Mouse (Mus musculus): ENCODE measurements around the gene Gen1. TPM values are rescaled to one million over a fixed set of nuclear protein-coding genes. Genes with fewer than 3 reads are reported as not detected.
A peak's percentile ranks its signal among the peaks of the same experiment; 100 is the strongest.

The Gen1 gene
- polyA plus RNA-seq, 1 experiment from 2014 or later, result 7.8 TPM

- Histone ChIP-seq H3K4me2 (no peak overlapping the region), H3K4me1 (no peaks in the 10 kb centered on the region), H3K27me3 (replicated peaks) (no peaks in the 10 kb centered on the region), H3K9me3 (no peaks in the 10 kb centered on the region), H3K4me3 (replicated peaks) (no peak overlapping the region), H3K27ac (no peak overlapping the region), H3K36me3 (no peaks in the 10 kb centered on the region), H3K9ac (no peak overlapping the region)
- ATAC-seq (ENCODE audit: insufficient read depth, low FRiP score, low read depth), result peak; percentile 50; the same call in 1 of the 2 replicates
- 52% methylated on average over 20 of the region's 20 CpGs for WGBS
Measured at GRCm38 (mm10) chr12:11221524-11222330, 43.9 kb downstream of the Gen1 start.

GRCm38 (mm10) chr12:11217726-11218250, 47.8 kb downstream of the Gen1 start:
- no peak for ATAC-seq (ENCODE audit: insufficient read depth, low FRiP score, low read depth)
- Histone ChIP-seq H3K27me3 (replicated peaks) (no peaks in the 10 kb centered on the region), H3K4me2 (no peak overlapping the region), H3K4me3 (replicated peaks) (no peak overlapping the region), H3K27ac (no peak overlapping the region), H3K9me3 (no peaks in the 10 kb centered on the region), H3K9ac (no peak overlapping the region), H3K4me1 (no peaks in the 10 kb centered on the region), H3K36me3 (no peaks in the 10 kb centered on the region)
- 59% methylated on average over 7 of the region's 7 CpGs for WGBS

- Histone ChIP-seq H3K9me3 (no peaks in the 10 kb centered on the region), H3K36me3 (no peaks in the 10 kb centered on the region)
- 80% methylated on average over 3 of the region's 3 CpGs for WGBS
Measured at GRCm38 (mm10) chr12:11216454-11216853, 49.1 kb downstream of the Gen1 start.

GRCm38 (mm10) chr12:11215555-11215954, 50.0 kb downstream of the Gen1 start:
- H3K4me3 ChIP-seq (replicated peaks), result no peak overlapping the region
- no peak for ATAC-seq (ENCODE audit: insufficient read depth, low FRiP score, low read depth)
- H3K9me3 ChIP-seq, result no peaks in the 10 kb centered on the region
- H3K27ac ChIP-seq, result no peak overlapping the region
- H3K9ac ChIP-seq, result no peak overlapping the region
- no peaks in the 10 kb centered on the region for H3K36me3 ChIP-seq
- no peaks in the 10 kb centered on the region for H3K4me1 ChIP-seq
- H3K27me3 ChIP-seq (replicated peaks), result no peaks in the 10 kb centered on the region
- H3K4me2 ChIP-seq, result no peak overlapping the region
- WGBS, result 84% methylated on average over 2 of the region's 2 CpGs

More at GRCm38 (mm10) chr12:11216454-11216853, 49.1 kb downstream of the Gen1 start:
- Histone ChIP-seq H3K4me3 (replicated peaks) (no peak overlapping the region), H3K9ac (no peak overlapping the region), H3K27me3 (replicated peaks) (no peaks in the 10 kb centered on the region), H3K4me1 (no peaks in the 10 kb centered on the region), H3K4me2 (no peak overlapping the region), H3K27ac (no peak overlapping the region)
- no peak for ATAC-seq (ENCODE audit: insufficient read depth, low FRiP score, low read depth)

- no peaks in the 10 kb centered on the region for H3K36me3 ChIP-seq
- H3K27me3 ChIP-seq (replicated peaks), result no peaks in the 10 kb centered on the region
- H3K9ac ChIP-seq, result no peak overlapping the region
- no peaks in the 10 kb centered on the region for H3K4me1 ChIP-seq
- no peak overlapping the region for H3K4me3 ChIP-seq (replicated peaks)
- H3K4me2 ChIP-seq, result no peak overlapping the region
- H3K9me3 ChIP-seq, result no peaks in the 10 kb centered on the region
- no peak for ATAC-seq (ENCODE audit: insufficient read depth, low FRiP score, low read depth)
- H3K27ac ChIP-seq, result no peak overlapping the region
Measured at GRCm38 (mm10) chr12:11214776-11215175, 50.8 kb downstream of the Gen1 start.

GRCm38 (mm10) chr12:11212881-11213280, 52.7 kb downstream of the Gen1 start:
- 51% methylated on average over 1 of the region's 1 CpGs for WGBS
- ATAC-seq (ENCODE audit: insufficient read depth, low FRiP score, low read depth), result no peak
- no peaks in the 10 kb centered on the region for H3K9me3 ChIP-seq

GRCm38 (mm10) chr12:11210361-11210760, 55.2 kb downstream of the Gen1 start:
- H3K27me3 ChIP-seq (replicated peaks), result no peaks in the 10 kb centered on the region
- no peak overlapping the region for H3K27ac ChIP-seq
- H3K9ac ChIP-seq, result no peak overlapping the region
- no peak for ATAC-seq (ENCODE audit: insufficient read depth, low FRiP score, low read depth)
- no peaks in the 10 kb centered on the region for H3K9me3 ChIP-seq
- no peak overlapping the region for H3K4me3 ChIP-seq (replicated peaks)
- WGBS, result 55% methylated on average over 3 of the region's 3 CpGs
- H3K4me2 ChIP-seq, result no peak overlapping the region
- H3K36me3 ChIP-seq, result no peaks in the 10 kb centered on the region
- H3K4me1 ChIP-seq, result no peaks in the 10 kb centered on the region

More at GRCm38 (mm10) chr12:11212881-11213280, 52.7 kb downstream of the Gen1 start:
- H3K9ac ChIP-seq, result no peak overlapping the region
- H3K27me3 ChIP-seq (replicated peaks), result no peaks in the 10 kb centered on the region
- no peak overlapping the region for H3K27ac ChIP-seq
- no peak overlapping the region for H3K4me3 ChIP-seq (replicated peaks)
- no peaks in the 10 kb centered on the region for H3K4me1 ChIP-seq
- no peak overlapping the region for H3K4me2 ChIP-seq
- H3K36me3 ChIP-seq, result no peaks in the 10 kb centered on the region

GRCm38 (mm10) chr12:11209636-11210035, 56.0 kb downstream of the Gen1 start:
- ATAC-seq (ENCODE audit: insufficient read depth, low FRiP score, low read depth), result no peak
- no peaks in the 10 kb centered on the region for H3K27me3 ChIP-seq (replicated peaks)
- no peak overlapping the region for H3K4me2 ChIP-seq
- no peak overlapping the region for H3K9ac ChIP-seq
- no peak overlapping the region for H3K27ac ChIP-seq
- no peak overlapping the region for H3K4me3 ChIP-seq (replicated peaks)
- no peaks in the 10 kb centered on the region for H3K36me3 ChIP-seq
- no peaks in the 10 kb centered on the region for H3K9me3 ChIP-seq
- H3K4me1 ChIP-seq, result no peaks in the 10 kb centered on the region
- 56% methylated on average over 5 of the region's 5 CpGs for WGBS

GRCm38 (mm10) chr12:11208872-11209271, 56.7 kb downstream of the Gen1 start, which contains the start of gene Msgn1:
Gene Msgn1 (minus strand): TSS chr12:11208972.
- Histone ChIP-seq H3K4me3 (replicated peaks) (no peak within 1 kb of the TSS), H3K27ac (no peak within 1 kb of the TSS), H3K36me3 (no peaks in the 10 kb centered on the region), H3K27me3 (replicated peaks) (no peaks in the 10 kb centered on the region), H3K4me1 (no peaks in the 10 kb centered on the region), H3K9ac (no peak within 1 kb of the TSS), H3K4me2 (no peak within 1 kb of the TSS), H3K9me3 (no peaks in the 10 kb centered on the region)
- ATAC-seq (ENCODE audit: insufficient read depth, low FRiP score, low read depth), result no peak
- WGBS, result 34% methylated on average over 5 of the region's 5 CpGs

- Histone ChIP-seq H3K4me1 (0 out of 2 replicates have a peak, but pooled peaks cover 5% of the 10 kb centered on the region), H3K4me3 (replicated peaks) (no peak overlapping the region), H3K27me3 (replicated peaks) (no peaks in the 10 kb centered on the region), H3K27ac (no peak overlapping the region), H3K9me3 (no peaks in the 10 kb centered on the region), H3K4me2 (no peak overlapping the region), H3K9ac (no peak overlapping the region), H3K36me3 (no peaks in the 10 kb centered on the region)
- ATAC-seq (ENCODE audit: insufficient read depth, low FRiP score, low read depth), result no peak
- 76% methylated on average over 4 of the region's 4 CpGs for WGBS
Measured at GRCm38 (mm10) chr12:11206321-11206720, 59.3 kb downstream of the Gen1 start.

GRCm38 (mm10) chr12:11203694-11204665, 61.6 kb downstream of the Gen1 start:
- Histone ChIP-seq H3K27me3 (replicated peaks) (no peaks in the 10 kb centered on the region), H3K4me3 (replicated peaks) (peak overlapping the region; percentile 11; the same call in 1 of the 2 replicates), H3K9ac (no peak overlapping the region), H3K4me1 (0 out of 2 replicates have a peak, but pooled peaks cover 5% of the 10 kb centered on the region), H3K36me3 (no peaks in the 10 kb centered on the region), H3K9me3 (no peaks in the 10 kb centered on the region), H3K4me2 (peak overlapping the region; percentile 8; the same call in 1 of the 2 replicates), H3K27ac (peak overlapping the region; percentile 91)
- peak; percentile 69 for ATAC-seq (ENCODE audit: insufficient read depth, low FRiP score, low read depth)
- 41% methylated on average over 18 of the region's 18 CpGs for WGBS

Data from stomach, embryonic 15.5 days (tissue).